Mouse (Mus musculus): Measurements from ENCODE around the gene Tcte1.

- no peak for TF ChIP-seq CTCF (IDR thresholded peaks at IDR 0.05; ENCODE audit: low read depth, low read length)
- TF ChIP-seq POLR2A (IDR thresholded peaks at IDR 0.05; ENCODE audit: borderline replicate concordance, low read depth, low read length) = no peak
Measured at GRCm38 (mm10) chr17:45539664-45540063, 16.4 kb downstream of the Tcte1 start.

Data from bone marrow macrophage, adult 2 months (primary cell).